Mouse (Mus musculus): ENCODE measurements around the gene Rabif. TPM values are rescaled to one million over a fixed set of nuclear protein-coding genes. Genes with fewer than 3 reads are reported as not detected.
"Not testable (repeated sequence)": the region's sequence is repeated elsewhere in the genome, so short reads cannot be mapped to it uniquely, and the experiment has no call there.

Rabif gene
- total RNA-seq, 2 experiments from 2014 or later = 22.3 to 25.3 TPM

- no peak for DNase-seq (ENCODE audit: low spot score in 2 of 2)
These were observed 17.7 kb downstream of the Rabif start for GRCm38 (mm10) chr1:134512183-134512582.

DNA sequence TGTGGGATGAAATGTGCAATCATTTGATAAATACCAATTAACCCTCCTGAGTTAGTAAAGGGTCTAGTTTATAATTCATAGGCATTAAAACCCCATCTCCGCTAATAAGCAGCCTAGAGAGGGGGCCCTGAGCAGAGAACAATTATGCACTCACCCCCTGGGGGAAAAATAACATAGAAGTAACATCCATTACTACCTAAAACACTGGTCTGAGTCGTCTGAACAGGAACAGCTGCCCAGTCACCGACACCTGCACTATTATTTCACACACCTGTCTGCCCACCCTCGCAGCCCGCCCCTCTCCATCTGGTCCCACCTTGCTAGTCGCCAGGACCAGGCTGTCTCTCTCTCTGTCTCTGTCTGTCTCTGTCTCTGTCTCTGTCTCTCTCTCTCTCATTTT is 18.1 kb downstream of the Rabif start:
- DNase-seq (ENCODE audit: low spot score in 2 of 2) = no peak

DNA sequence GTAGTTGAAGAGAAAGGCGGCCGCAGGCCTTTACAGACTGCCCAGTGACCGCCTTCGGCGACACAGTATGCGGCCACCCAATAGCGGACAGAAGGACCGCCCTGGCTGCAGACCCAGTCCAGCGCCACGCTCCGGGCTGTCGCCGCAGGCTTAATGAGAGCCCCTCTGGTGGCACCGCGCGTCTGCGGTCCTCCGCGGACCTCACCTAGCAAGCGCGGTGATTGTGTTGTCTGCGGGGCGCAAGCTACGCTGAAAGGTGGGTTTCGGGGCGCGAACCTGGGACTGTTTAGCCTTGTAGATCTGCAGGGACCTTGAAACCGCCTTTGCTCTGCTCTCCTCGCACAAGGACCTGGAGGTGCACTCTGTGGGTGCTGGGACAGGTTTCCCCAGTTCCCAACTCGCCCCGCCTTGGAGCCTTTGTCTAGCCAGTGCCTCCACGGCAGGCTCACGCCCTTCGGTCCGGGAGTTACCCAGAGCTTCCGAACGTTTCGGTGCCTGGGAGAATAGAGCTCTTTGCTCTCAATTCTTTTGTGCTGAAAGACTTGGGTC is 18.9 kb downstream of the Rabif start:
- DNase-seq (ENCODE audit: low spot score in 2 of 2) = no peak

GRCm38 (mm10) chr1:134513876-134514590 is 19.6 kb downstream of the Rabif start:
- peak in 1 of 2 experiments; percentile 18 for DNase-seq (ENCODE audit: low spot score in 2 of 2)

GRCm38 (mm10) chr1:134515891-134516290 is 21.4 kb downstream of the Rabif start:
- DNase-seq (ENCODE audit: low spot score in 2 of 2) = no peak

DNA sequence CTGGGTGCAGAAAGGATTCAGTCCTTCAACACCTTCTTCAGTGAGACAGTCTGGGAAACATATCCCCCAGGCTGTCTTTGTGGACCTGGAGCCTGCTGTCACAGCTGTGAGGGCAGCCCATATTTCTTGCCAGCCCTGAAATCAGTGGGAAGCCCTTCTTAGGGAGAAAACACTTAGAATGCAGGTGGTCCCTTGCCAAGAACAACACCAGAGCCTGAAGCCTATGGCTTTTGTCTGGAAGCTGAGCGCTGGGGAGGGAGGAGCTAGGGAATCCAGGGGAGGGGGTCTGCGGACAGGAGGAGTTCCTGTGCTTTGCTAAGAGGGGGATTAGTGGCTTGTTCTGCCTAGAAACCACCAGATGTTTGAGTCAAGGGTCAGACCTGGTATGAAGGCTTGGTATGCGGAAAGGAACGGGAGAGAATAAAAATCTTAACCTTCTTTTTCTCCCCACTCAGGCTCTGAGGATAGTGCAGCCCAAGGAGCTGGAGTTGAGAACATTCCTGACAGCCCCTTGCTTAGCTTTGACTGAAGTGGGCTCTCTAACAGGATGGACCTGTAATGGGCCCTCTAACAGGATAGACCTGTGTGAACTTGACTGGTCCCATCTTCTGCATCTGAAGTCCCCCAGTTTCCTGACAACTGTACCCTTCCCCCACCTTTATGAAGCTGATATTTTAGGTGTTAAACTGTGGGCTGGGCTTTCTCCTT is 22.2 kb downstream of the Rabif start:
- no peak for DNase-seq (ENCODE audit: low spot score in 2 of 2)

DNA sequence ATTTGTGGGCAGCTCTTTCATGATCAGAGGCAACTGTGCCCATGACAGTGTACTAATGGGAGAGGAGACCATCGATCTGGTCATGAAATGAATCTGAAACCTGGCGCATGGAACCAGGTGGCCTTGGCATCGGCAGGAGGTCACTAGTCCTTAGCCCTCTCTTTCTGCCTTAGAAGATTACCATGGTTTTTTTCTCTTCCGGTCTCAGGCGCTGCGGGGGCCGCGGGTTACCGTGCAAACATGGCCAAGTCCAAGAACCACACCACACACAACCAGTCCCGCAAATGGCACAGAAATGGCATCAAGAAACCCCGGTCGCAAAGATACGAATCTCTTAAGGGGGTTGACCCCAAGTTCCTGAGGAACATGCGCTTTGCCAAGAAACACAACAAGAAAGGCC is 23.4 kb downstream of the Rabif start:
- DNase-seq (ENCODE audit: low spot score in 2 of 2) = not testable (repeated sequence)

GRCm38 (mm10) chr1:134518677-134519076 is 24.2 kb downstream of the Rabif start:
- DNase-seq (ENCODE audit: low spot score in 2 of 2) = peak; percentile 79 to 94

DNA sequence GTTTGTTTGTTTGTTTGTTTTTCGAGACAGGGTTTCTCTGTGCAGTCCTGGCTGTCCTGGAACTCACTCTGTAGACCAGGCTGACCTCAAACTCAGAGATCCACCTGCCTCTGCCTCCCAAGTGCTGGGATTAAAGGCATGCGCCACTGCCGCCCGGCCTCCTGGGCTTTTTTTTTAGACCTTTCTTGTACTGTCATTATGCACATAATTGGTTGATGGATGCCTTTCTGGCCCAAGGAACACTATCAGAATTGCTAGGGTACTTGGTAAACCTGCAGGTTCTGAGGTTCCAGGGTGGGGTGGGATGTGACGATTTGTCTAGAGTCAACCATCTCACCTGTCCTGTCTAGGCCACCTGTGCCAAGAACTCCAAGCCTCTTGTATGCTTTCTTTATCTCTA is 24.8 kb downstream of the Rabif start:
- DNase-seq (ENCODE audit: low spot score in 2 of 2) = not testable (repeated sequence)

DNA sequence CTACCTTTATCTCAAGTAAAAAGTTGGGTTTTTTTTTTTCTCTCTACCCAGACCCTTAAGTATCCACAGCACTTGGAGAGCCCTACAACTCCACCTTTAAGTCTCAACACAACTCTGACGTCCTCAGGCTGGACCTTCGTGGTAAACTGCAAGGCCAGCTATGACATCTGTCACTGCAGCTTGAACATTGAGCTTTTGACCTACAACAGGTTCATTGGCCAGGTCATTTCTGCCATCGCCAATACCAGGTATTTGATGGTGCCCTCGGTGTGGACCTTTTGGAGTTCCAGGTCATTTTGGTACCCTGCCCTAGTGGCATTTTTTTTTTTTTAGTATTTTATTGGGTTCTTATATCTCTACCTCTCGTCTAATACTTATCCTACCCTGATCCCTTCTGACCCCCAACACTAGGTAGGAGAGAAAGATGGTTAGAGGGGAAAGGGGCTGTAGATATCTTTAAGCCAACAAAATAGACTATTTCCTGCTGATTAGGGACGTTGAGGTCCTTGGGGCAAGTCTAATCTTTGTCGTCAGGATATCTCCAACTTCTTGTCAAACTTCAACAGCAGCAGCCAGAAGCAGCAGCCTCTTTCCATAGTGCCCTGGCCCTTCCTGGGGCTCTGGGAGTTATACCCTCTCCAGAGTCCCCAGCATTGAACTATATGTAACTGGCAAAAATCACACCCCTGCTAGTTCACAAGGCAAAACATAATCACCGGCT is 25.7 kb downstream of the Rabif start:
- no peak for DNase-seq (ENCODE audit: low spot score in 2 of 2)

- DNase-seq (ENCODE audit: low spot score in 2 of 2) = no peak
These were observed 26.7 kb downstream of the Rabif start for GRCm38 (mm10) chr1:134521163-134521562.

DNA sequence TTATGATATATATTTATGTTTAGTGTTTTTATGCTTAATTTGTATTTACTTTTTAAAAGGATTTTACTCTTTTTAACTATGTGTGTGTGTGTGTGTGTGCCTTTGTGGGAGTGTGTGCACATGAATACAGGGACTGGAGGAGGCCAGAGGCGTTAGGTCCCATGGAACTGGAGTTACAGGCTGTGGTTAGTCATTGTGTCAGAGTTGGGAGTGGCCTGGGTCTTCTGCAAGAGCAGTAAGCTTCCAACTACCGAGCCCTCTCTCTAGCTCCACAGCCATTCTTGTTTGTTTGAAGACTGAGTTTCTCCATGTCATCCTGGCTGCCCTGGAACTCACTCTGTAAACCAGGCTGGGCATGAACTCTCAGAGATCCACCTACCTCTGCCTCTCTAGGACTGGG is 27.9 kb downstream of the Rabif start:
- no peak for DNase-seq (ENCODE audit: low spot score in 2 of 2)

DNA sequence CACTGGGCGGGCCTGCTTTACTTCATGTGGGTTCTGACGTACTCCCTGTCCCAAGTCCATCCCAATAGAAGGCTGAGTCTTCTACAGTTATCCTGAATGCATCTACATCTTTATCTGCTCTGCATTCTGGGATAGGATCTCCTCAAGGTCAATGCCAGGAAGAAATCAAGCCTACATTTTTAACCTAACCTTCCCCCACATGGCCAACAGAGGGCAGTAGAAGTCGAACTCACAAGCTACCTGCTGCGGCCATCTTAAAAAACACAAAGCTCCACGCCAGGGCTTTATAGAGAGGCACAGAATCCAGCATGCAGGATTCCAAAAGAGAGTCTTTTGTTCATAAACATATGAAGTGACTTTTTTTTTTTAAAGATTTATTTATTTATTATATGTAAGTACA is 30.0 kb downstream of the Rabif start:
- peak in 1 of 2 experiments; percentile 19 for DNase-seq (ENCODE audit: low spot score in 2 of 2)

DNA sequence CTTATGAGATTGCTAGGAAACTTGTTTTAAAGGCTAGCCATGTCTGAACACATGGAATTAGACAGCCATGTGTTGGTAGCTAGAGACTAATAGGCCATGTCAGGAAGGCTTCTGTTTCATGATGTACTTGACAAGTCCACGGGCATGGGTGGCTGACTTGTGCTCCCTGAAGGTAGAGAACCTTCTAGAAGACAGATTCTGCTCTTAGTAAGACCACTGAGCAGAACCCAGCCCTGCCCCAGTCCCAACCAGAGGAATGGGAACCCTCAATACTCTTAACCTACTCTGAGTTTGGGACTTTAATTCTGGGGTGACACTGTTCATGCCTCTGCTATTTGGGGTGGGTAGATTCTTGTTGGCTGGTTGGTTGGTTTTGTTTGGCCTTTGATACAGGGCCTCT is 30.6 kb downstream of the Rabif start:
- no peak for DNase-seq (ENCODE audit: low spot score in 2 of 2)

GRCm38 (mm10) chr1:134526752-134527151 is 32.3 kb downstream of the Rabif start:
- DNase-seq (ENCODE audit: low spot score in 2 of 2) = no peak

DNA sequence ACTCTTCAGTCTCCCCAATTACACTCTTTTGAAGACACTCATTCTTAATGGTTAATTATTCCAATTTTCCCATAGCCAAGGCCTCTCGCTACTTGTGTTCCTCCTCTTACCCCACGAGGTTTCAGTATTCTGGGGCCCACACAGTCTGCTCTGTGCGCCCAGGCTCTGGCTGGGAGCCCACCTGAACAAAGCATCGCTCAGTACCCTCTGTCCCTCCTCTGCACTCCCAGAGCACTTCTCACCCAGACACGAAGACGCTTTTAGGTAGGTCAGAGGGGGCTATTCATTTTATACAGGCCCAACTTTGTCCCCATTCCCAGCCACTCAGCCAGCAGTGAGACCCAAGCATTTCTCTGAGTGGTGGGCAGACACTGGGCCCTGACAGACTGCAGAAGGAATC is 36.2 kb downstream of the Rabif start:
- peak in 1 of 2 experiments; percentile 42 for DNase-seq (ENCODE audit: low spot score in 2 of 2)

- not testable (repeated sequence) for DNase-seq (ENCODE audit: low spot score in 2 of 2)
These were observed 39.3 kb downstream of the Rabif start for GRCm38 (mm10) chr1:134533710-134534109.

GRCm38 (mm10) chr1:134535054-134535453 is 40.6 kb downstream of the Rabif start:
- no peak for DNase-seq (ENCODE audit: low spot score in 2 of 2)

GRCm38 (mm10) chr1:134535513-134535912 is 41.1 kb downstream of the Rabif start:
- DNase-seq (ENCODE audit: low spot score in 2 of 2) = no peak

GRCm38 (mm10) chr1:134540610-134541009 is 46.2 kb downstream of the Rabif start:
- DNase-seq (ENCODE audit: low spot score in 2 of 2) = no peak

DNA sequence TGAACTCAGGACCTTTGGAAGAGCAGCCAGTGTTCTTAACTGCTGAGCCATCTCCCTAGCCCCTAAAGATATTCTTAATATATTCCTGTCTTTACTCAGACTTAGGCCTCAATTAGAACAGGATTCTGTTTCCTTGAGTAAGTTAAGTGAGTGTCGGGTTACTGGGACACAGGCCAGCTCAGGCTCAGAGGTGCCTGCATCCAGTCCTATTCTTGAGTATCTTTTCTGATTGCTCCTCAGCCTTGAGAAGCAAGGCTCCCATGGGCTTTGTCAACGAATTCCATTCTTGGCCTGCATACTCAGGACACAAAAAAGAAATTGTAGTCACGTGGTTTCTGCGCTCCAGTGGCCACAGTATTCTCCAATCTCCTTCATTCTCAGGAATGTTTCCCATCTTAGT is 53.8 kb downstream of the Rabif start:
- no peak for DNase-seq (ENCODE audit: low spot score in 2 of 2)

GRCm38 (mm10) chr1:134549632-134550132 is 55.2 kb downstream of the Rabif start, which contains the start of gene Mgat4e:
TSS of gene Mgat4e (minus strand) at chr1:134549682.
- no peak for DNase-seq (ENCODE audit: low spot score in 2 of 2)

Measured in layer of hippocampus, adult 18-20 months (tissue).